Mouse (Mus musculus): ENCODE measurements around the gene Chd3. TPM values are rescaled to one million over a fixed set of nuclear protein-coding genes. Genes with fewer than 3 reads are reported as not detected.
"Not testable (repeated sequence)": the region's sequence is repeated elsewhere in the genome, so short reads cannot be mapped to it uniquely, and the experiment has no call there.

The Chd3 gene
- total RNA-seq, 2 experiments from 2014 or later, result 537 to 553 TPM

GRCm38 (mm10) chr11:69322010-69322409 lies 47.2 kb downstream of the Chd3 start:
- DNase-seq, result no peak

GRCm38 (mm10) chr11:69321580-69321979 lies 47.6 kb downstream of the Chd3 start:
- no peak for DNase-seq

DNA sequence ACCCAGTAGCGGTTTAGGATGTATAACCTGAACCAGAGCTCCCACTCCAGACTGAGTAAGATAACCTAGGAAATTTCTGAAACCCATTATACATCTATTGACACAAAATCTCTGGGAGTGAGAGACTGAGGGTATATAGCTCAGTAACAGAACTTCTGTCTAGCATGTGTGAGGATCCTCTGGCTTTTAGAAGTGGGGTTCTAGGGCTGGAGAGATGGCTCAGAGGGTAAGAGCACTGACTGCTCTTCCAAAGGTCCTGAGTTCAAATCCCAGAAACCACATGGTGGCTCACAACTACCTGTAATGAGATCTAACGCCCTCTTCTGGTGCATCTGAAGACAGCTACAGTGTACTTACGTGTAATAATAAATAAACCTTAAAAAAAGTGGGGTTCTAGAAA lies 51.2 kb downstream of the Chd3 start:
- DNase-seq, result not testable (repeated sequence)

DNA sequence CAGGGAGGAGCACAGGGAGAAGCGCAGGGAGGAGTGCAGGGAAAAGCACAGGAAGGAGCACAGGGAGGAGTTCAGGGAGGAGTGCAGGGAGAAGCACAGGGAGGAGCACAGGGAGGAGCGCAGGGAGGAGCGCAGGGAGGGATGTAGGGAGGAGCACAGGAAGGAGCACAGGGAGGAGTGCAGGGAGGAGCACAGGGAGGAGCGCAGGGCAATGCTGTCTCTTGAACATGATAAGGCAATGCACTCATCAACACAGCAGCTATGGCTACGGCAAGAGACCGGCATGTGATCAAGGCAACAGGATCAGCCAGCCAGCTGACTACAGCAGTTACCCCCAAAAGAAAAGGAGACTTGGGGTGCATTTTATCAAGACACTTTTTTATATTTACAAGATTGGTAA lies 52.8 kb downstream of the Chd3 start:
- no peak for DNase-seq

DNA sequence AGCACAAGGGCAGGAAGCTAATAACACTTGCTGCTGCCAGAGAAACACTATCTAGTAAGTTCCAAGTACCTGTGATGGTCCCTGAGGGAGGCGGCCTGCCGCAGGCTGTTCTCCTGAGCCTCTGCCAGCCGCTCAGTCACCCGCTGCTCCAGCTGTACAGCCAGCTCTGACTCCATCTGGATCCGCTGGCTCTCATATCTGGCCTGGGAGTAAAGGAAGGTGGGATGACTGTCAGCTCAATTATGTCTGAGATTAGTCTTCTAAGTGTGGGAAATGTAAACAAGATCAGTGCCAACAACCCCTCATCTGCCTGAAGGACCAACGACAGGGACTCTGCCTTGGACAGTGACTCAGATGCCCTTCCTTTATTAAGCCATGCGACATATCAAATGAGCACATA lies 57.9 kb downstream of the Chd3 start:
- DNase-seq, result no peak

- DNase-seq, result no peak
Observed at GRCm38 (mm10) chr11:69306039-69306438, 63.2 kb downstream of the Chd3 start.

DNA sequence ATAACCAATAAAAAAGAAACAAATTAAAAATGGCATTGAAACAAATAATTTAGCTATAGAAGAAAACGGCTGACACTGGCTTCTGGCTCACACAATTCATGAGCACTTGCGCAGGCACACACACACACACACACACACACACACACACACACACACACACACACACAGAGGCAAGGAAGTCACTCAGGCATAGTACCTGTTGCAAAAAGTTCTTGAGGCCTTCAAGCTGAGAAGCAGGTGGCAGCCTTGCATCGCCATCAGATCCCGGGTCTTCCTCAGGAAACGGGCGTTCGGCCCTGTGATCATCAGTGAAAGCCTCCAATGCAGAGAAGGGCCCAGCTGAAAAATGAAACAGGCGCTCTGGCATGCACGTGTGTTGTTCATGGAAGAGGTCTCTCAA lies 63.9 kb downstream of the Chd3 start:
- no peak for DNase-seq

GRCm38 (mm10) chr11:69302817-69303216 lies 66.4 kb downstream of the Chd3 start:
- no peak for DNase-seq

- DNase-seq, result no peak
Observed at GRCm38 (mm10) chr11:69298231-69298630, 71.0 kb downstream of the Chd3 start.

DNA sequence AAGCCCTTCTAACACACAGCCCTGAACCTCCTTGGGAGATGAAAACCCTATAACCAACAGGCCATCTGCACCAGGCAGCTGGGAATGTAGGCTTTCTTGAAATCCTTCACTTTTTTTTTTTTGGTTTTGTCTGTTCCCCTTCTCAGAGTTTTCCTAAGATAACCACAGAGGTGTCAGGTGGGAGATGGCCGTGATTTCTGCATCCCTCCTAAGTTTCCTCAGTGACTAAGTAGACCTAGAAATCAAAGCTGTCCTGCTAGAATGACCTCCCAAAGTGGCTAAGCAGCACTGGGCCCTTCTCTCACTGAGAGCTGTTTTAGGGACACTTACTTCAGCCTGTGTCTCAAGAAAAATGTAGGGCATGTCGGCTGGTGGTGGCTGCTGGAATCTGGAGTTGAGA lies 71.4 kb downstream of the Chd3 start:
- DNase-seq, result no peak

GRCm38 (mm10) chr11:69295286-69295685 lies 73.9 kb downstream of the Chd3 start:
- no peak for DNase-seq

Other genes with a start within 250 kb of the Chd3 start
- 1 to 10 TPM in 1 of 2 experiments, under 1 TPM in 1; 0.68 to 1.1 TPM for gene Hes7, start 249.0 kb downstream of the Chd3 start, total RNA-seq (2021)
- gene 9130213A22Rik, start 246.8 kb downstream of the Chd3 start, total RNA-seq (2021), result 1 to 10 TPM in 1 of 2 experiments, under 1 TPM in 1; 0.96 to 1.2 TPM
- gene Aloxe3, start 243.5 kb downstream of the Chd3 start, total RNA-seq (2021), result 1 to 10 TPM; 6.6 to 6.9 TPM
- 1 to 10 TPM; 5.8 to 7.4 TPM for gene Alox12b, start 212.4 kb downstream of the Chd3 start, total RNA-seq (2021)
- gene Alox8, start 171.6 kb downstream of the Chd3 start, total RNA-seq (2021), result 1 to 10 TPM; 5.8 to 7.2 TPM
- gene Gucy2e, start 132.4 kb downstream of the Chd3 start, total RNA-seq (2021), result 1 to 10 TPM; 1.9 TPM
- gene Cntrob, start 45.6 kb downstream of the Chd3 start, total RNA-seq (2021), result 10 to 100 TPM; 15.1 to 15.2 TPM
- gene Trappc1, start 45.4 kb downstream of the Chd3 start, total RNA-seq (2021), result 10 to 100 TPM; 66.5 to 66.6 TPM
- gene Kcnab3, start 43.1 kb downstream of the Chd3 start, total RNA-seq (2021), result 10 to 100 TPM; 21.4 to 21.8 TPM
- 100 to 1,000 TPM; 111 to 119 TPM for gene Rnf227, start 28.9 kb downstream of the Chd3 start, total RNA-seq (2021)
- gene Naa38, start 26.1 kb upstream of the Chd3 start, total RNA-seq (2021), result 100 to 1,000 TPM; 117 to 118 TPM
- 10 to 100 TPM; 44.6 to 48.6 TPM for gene Cyb5d1, start 26.2 kb upstream of the Chd3 start, total RNA-seq (2021)
- gene Tmem88, start 28.8 kb upstream of the Chd3 start, total RNA-seq (2021), result 1 to 10 TPM; 1.8 to 2.6 TPM
- 10 to 100 TPM; 32.0 to 41.6 TPM for gene Kdm6b, start 44.3 kb upstream of the Chd3 start, total RNA-seq (2021)
- gene Dnah2, start 179.7 kb upstream of the Chd3 start, total RNA-seq (2021), result 1 to 10 TPM; 5.4 to 5.9 TPM
- gene Efnb3, start 190.8 kb upstream of the Chd3 start, total RNA-seq (2021), result 100 to 1,000 TPM; 120 to 121 TPM
- 10 to 100 TPM; 11.8 to 14.3 TPM for gene Wrap53, start 210.8 kb upstream of the Chd3 start, total RNA-seq (2021)
- gene Trp53, start 211.0 kb upstream of the Chd3 start, total RNA-seq (2021), result 10 to 100 TPM; 25.4 to 27.4 TPM
- gene Atp1b2, start 236.5 kb upstream of the Chd3 start, total RNA-seq (2021), result 100 to 1,000 TPM; 400 to 418 TPM
- gene Shbg, start 248.5 kb upstream of the Chd3 start, total RNA-seq (2021), result not detected

All from layer of hippocampus, postnatal 36 days (tissue).